In genomic region chr9:32561190-32561890, GRCm38 (mm10) we compare ENCODE assay signal across 20 mouse cellular contexts. TPM values are rescaled to one million over a fixed set of nuclear protein-coding genes. Genes with fewer than 3 reads are reported as not detected.
DNase-seq lines count a peak whose midpoint lies in the region; ATAC-seq and TF ChIP-seq lines count a peak whose summit lies in the region.
"Had no signal": no experiment of that assay in that cellular context is flagged by ENCODE, and none has a peak within 500 bp of the region (broad histone marks: within the 10 kb centered on the region; RNA-seq: fewer than 3 reads in every experiment).

No protein-coding gene starts in this region.

- ATAC-seq in lung, embryonic 14.5 days (ENCODE audit: insufficient read depth), result peak; percentile 18
- ATAC-seq in forebrain, embryonic 14.5 days, result no peak
- ATAC-seq: CD4-positive, CD25-positive, alpha-beta regulatory T cell, adult 4 months; forebrain, embryonic 16.5 days had no signal

- no peak for TF ChIP-seq CTCF in lung, embryonic 14.5 days (IDR thresholded peaks at IDR 0.05; ENCODE audit: low read depth)

- H3K9me3 ChIP-seq in lung, embryonic 14.5 days (ENCODE audit: low read depth, low read length), result no peaks in the 10 kb centered on the region
- H3K9me3 ChIP-seq in forebrain, embryonic 14.5 days (replicated peaks; ENCODE audit: control insufficient read depth, low read length), result no peaks in the 10 kb centered on the region
- H3K9me3 ChIP-seq: embryonic facial prominence, embryonic 12.5 days; heart, embryonic 12.5 days; hindbrain, embryonic 10.5 days had no signal

- no peak overlapping the region for H3K4me3 ChIP-seq in lung, embryonic 14.5 days (ENCODE audit: low read depth, low read length)
- no peak overlapping the region for H3K4me3 ChIP-seq in forebrain, embryonic 14.5 days (ENCODE audit: low read depth, low read length)
- H3K4me3 ChIP-seq: embryonic facial prominence, embryonic 12.5 days; heart, adult 2 months; heart, embryonic 12.5 days; hindbrain, embryonic 10.5 days had no signal

- H3K27me3 ChIP-seq in lung, embryonic 14.5 days (ENCODE audit: insufficient read depth, low read length), result no peaks in the 10 kb centered on the region
- no peaks in the 10 kb centered on the region for H3K27me3 ChIP-seq in forebrain, embryonic 14.5 days (replicated peaks; ENCODE audit: control insufficient read depth, insufficient read depth, low read length)
- H3K27me3 ChIP-seq: embryonic facial prominence, embryonic 12.5 days had no signal

- H3K9ac ChIP-seq in lung, embryonic 14.5 days, result no peak overlapping the region
- no peak overlapping the region for H3K9ac ChIP-seq in forebrain, embryonic 14.5 days (ENCODE audit: low read length)
- H3K9ac ChIP-seq: embryonic facial prominence, embryonic 12.5 days; heart, embryonic 12.5 days; hindbrain, embryonic 14.5 days had no signal

- WGBS in lung, embryonic 14.5 days, result 52% methylated on average over 14 of the region's 14 CpGs
- 87% methylated on average over 14 of the region's 14 CpGs for WGBS in forebrain, embryonic 14.5 days

- DNase-seq in heart, adult 11 months, result peak; percentile 42
- no peak for DNase-seq in heart, adult 8-10 months (ENCODE audit: low spot score)
- peak; percentile 83 for DNase-seq in lung, embryonic 14.5 days
- no peak for DNase-seq in lung, adult 18-20 months
- peak; percentile 51 for DNase-seq in lung, postnatal 10 days
- no peak for DNase-seq in lung, postnatal 25 days (ENCODE audit: low spot score)
- DNase-seq in forebrain, embryonic 14.5 days (ENCODE audit: low spot score), result no peak
- DNase-seq: adrenal gland, postnatal 10 days; B cell, adult 2 months; cerebellum, adult 11-12 months; cerebellum, adult 9-10 months; cerebellum, postnatal 25 days; gastrocnemius, postnatal 10 days; heart, adult 2 months had no signal

- peaks cover 25% of the 10 kb centered on the region for H3K4me1 ChIP-seq in lung, embryonic 14.5 days (ENCODE audit: insufficient read depth)
- no peaks in the 10 kb centered on the region for H3K4me1 ChIP-seq in forebrain, embryonic 14.5 days (ENCODE audit: control insufficient read depth, insufficient read depth, low read length)

- no peaks in the 10 kb centered on the region for H3K36me3 ChIP-seq in lung, embryonic 14.5 days (ENCODE audit: insufficient read depth)
- H3K36me3 ChIP-seq in forebrain, embryonic 14.5 days (ENCODE audit: control insufficient read depth, insufficient read depth, low read length), result no peaks in the 10 kb centered on the region
- H3K36me3 ChIP-seq: embryonic facial prominence, embryonic 12.5 days; heart, embryonic 12.5 days; hindbrain, embryonic 10.5 days had no signal

- no peak overlapping the region for H3K4me2 ChIP-seq in lung, embryonic 14.5 days
- no peak overlapping the region for H3K4me2 ChIP-seq in forebrain, embryonic 14.5 days (ENCODE audit: low read length)
- H3K4me2 ChIP-seq: embryonic facial prominence, embryonic 12.5 days; heart, embryonic 12.5 days; hindbrain, embryonic 14.5 days had no signal

- H3K27ac ChIP-seq in lung, embryonic 14.5 days (ENCODE audit: low read depth), result peak overlapping the region; percentile 14; the same call in 1 of the 2 replicates
- H3K27ac ChIP-seq in forebrain, embryonic 14.5 days (ENCODE audit: low read depth, low read length), result no peak overlapping the region
- H3K27ac ChIP-seq: embryonic facial prominence, embryonic 12.5 days; heart, adult 2 months; hindbrain, embryonic 10.5 days; hindbrain, embryonic 14.5 days had no signal

RNA-seq across cellular contexts. Expression of gene Fli1, which starts 18.7 kb away (rescaled TPM):
- 10 to 100 TPM; 18.5 to 30.7 (median 20.8) TPM for total RNA-seq in heart, adult 8-10 months (2022)
- 35.7 and 37.8 TPM in 2 replicates for polyA plus RNA-seq in lung, embryonic 14.5 days (2014; fragmentation: Nextera tagmentation; extraction: Ambion mirVana)
- 5.5 and 6.2 TPM in 2 replicates for polyA plus RNA-seq in forebrain, embryonic 14.5 days (2014; fragmentation: Nextera tagmentation; extraction: Ambion mirVana)

Comparison
In these comparisons a context has a peak if more than half of its experiments do, and no peak if none do; other contexts are left out.
1. DNase-seq: peak in heart, adult 11 months (single experiment), lung, embryonic 14.5 days (single experiment) and lung, postnatal 10 days (single experiment); none in heart, adult 8-10 months (single experiment), lung, adult 18-20 months (0 of 2), lung, postnatal 25 days (single experiment) and forebrain, embryonic 14.5 days (single experiment).